Mouse (Mus musculus): ENCODE results near the gene Rhobtb1.

DNA sequence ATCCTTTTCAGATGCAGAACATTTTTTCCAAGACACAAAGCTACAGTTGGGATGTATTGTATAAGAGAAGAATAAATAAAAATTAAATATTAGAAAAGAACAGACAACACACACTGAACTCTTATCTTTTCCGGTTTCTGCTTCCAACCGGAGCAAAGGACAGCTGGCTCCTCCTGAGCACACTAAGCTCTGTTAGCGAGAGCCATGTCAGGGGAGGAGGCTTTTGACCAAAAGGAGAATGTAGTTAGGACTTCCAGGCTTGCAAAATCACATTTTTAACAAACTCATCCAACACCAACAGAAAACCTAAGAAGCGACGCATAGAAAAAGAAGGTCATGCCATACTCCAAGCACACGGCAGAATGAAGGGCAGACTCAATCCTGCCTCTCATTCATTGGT, 54.8 kb downstream of the Rhobtb1 start:
- TF ChIP-seq TCF12 (IDR thresholded peaks at IDR 0.05; ENCODE audit: insufficient read depth, poor library complexity, severe bottlenecking), result no peak
- TF ChIP-seq POLR2A (IDR thresholded peaks at IDR 0.05; ENCODE audit: insufficient read length, low read depth), result no peak
- no peak for TF ChIP-seq MAX (IDR thresholded peaks at IDR 0.05; ENCODE audit: low read depth)
- TF ChIP-seq E2F4 (IDR thresholded peaks at IDR 0.05; ENCODE audit: insufficient read depth), result no peak
- no peak for TF ChIP-seq USF1 (IDR thresholded peaks at IDR 0.05; ENCODE audit: low read depth)
- TF ChIP-seq CEBPB (IDR thresholded peaks at IDR 0.05; ENCODE audit: insufficient read depth, poor library complexity, severe bottlenecking), result no peak
- no peak for TF ChIP-seq MYOG (IDR thresholded peaks at IDR 0.05; ENCODE audit: control insufficient read depth in 1 of 3, insufficient read depth in 1 of 3, insufficient read length in 2 of 3, low read depth in 2 of 3)
- no peak for TF ChIP-seq TCF3 (IDR thresholded peaks at IDR 0.05; ENCODE audit: insufficient read length, low read depth)
- no peak for TF ChIP-seq MYOD1 (IDR thresholded peaks at IDR 0.05; ENCODE audit: control insufficient read depth in 1 of 3, insufficient read length in 2 of 3, low read depth in 2 of 3)
- TF ChIP-seq POLR2AphosphoS2 (IDR thresholded peaks at IDR 0.05; ENCODE audit: insufficient read length, low read depth), result no peak
- TF ChIP-seq SRF (IDR thresholded peaks at IDR 0.05; ENCODE audit: control insufficient read depth, insufficient read length, low read depth), result no peak
